Mouse (Mus musculus) liver, postnatal 0 days (tissue): ENCODE measurements around the gene Bbs1.

Experiments
- CTCF ChIP-seq: sonication (generic); IDR thresholded peaks from 2 replicates; pipeline ENCODE4 v1.5.1; 2016; ENCODE audit warnings: antibody characterized with exemption, low read depth
- EP300 ChIP-seq: IDR thresholded peaks from 2 replicates; pipeline ENCODE4 v1.6.1; 2016; ENCODE audit warnings: antibody characterized with exemption, low read depth, mild to moderate bottlenecking

GRCm38 (mm10) chr19:4927904-4928531 is 21.6 kb upstream of the Bbs1 start, which contains the start of gene Dpp3:
- TF ChIP-seq CTCF (no peak), EP300 (no peak)
